Mouse (Mus musculus): Measurements from ENCODE around the gene Armc7.

GRCm38 (mm10) chr11:115513271-115514237 lies 38.1 kb downstream of the Armc7 start:
- no peak for TF ChIP-seq GATA1 (IDR thresholded peaks at IDR 0.05; ENCODE audit: low read length)
- no peak for TF ChIP-seq TAL1 (IDR thresholded peaks at IDR 0.05; ENCODE audit: low read length)
